Mouse (Mus musculus) heart, postnatal 0 days (tissue): Measurements from ENCODE around the gene Casc1.

Experiments used
- CTCF ChIP-seq: IDR thresholded peaks from 2 replicates; pipeline ENCODE4 v1.5.1; 2016; ENCODE audit warnings: antibody characterized with exemption, control low read depth, low read depth
- EP300 ChIP-seq: IDR thresholded peaks from 2 replicates; pipeline ENCODE4 v1.6.1; 2016; ENCODE audit warnings: antibody characterized with exemption, low read depth

- TF ChIP-seq CTCF (peak; percentile 75), EP300 (no peak)
Measured at GRCm38 (mm10) chr6:145179665-145180064, 31.1 kb downstream of the Casc1 start.
